Mouse (Mus musculus) kidney, adult 8-10 months (tissue): ENCODE data around the gene Lrrc8a.

Source experiments
- DNase-seq, 2 experiments: peaks; one replicate each; pipeline ENCODE4 v3.0.0; 2022

Lrrc8a gene

DNA sequence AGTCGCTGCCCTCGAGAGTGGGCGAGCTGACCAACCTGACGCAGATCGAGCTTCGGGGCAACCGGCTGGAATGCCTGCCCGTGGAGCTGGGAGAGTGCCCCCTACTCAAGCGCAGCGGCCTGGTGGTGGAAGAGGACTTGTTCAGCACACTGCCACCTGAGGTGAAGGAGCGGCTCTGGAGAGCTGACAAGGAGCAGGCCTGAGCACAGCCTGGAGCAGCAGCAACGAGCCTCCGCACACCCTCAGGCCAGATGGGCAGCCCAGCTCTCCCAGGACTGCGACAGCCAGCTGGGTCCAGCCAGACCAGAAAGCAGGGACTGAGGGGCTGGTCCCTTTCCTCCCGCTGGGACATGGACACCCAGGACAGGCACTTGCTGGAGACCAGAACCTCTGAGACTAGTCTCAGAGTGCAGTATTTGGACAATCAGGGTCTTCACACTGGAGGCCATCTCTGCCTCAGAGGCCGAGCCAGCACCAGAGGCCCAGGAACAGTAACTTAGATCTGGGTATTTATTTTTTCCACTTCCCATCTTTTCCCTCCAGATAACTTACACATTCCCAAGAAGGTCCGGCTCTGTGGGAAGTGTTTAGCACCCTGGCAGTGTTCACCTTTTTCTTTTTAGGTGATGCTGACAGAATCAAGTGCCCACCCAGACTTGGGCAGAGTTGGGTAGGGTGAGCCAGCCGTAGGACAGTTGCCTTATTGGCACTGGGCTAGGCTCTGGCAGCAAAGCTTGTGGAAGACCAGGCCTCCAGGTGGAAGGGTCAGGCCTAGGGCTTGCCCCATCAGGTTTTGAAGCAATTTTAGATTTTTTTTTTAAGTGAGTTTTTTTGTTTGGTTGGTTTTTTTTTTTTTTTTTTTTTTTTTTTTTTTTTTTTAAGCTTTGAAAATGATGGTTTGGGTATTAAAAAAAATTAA is 24.7 kb downstream of the Lrrc8a start:
- no peak for DNase-seq

DNA sequence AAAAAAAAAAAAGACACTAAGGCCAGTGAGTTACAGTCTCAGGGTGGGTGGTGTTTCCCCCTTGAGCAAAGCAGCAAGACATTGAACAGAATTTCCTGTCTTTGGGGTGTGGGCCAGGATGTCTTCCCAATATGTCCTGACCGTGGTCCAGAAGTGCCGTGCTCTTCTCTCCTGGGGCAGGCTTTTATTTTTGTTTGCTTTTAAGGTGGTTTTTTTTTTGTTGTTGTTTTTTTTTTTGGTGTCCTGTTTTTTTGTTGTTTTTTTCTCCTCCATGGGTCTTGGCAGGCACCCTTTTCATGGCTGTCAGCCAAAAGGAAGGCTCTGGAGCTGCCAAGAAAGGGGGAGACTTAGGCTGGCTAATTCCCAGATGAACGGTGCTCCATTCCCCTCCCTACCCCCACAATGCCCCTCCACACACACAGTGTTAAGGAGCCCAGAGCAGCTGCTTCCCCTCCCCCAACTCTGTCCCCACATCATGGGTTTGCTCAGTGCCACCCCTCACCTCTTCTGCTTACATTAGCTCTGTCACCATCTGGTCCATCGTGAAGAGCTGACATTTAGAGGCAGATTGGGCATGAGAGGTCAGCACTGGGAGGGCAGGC is 25.4 kb downstream of the Lrrc8a start:
- DNase-seq = peak; percentile 78 to 83

DNA sequence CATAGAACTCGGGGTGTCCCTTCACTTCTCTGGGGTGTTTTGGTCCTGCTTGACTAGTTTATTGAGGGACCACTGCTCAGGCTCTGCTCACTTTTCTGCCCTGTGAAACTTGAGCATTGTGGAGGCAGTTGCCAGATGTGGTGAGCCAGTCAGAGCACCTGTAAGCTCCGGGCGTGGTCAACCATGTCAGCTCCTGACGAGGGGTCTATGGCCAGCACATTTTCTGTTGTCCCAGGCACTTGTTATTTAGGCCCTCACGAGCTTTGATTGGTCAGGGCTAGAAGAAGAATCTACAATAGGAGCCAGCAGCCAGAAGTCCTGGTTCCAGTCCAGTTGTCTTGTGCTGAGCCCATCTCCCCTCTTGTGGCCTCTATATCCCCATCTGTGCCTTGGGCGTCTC is 26.3 kb downstream of the Lrrc8a start:
- no peak for DNase-seq

DNA sequence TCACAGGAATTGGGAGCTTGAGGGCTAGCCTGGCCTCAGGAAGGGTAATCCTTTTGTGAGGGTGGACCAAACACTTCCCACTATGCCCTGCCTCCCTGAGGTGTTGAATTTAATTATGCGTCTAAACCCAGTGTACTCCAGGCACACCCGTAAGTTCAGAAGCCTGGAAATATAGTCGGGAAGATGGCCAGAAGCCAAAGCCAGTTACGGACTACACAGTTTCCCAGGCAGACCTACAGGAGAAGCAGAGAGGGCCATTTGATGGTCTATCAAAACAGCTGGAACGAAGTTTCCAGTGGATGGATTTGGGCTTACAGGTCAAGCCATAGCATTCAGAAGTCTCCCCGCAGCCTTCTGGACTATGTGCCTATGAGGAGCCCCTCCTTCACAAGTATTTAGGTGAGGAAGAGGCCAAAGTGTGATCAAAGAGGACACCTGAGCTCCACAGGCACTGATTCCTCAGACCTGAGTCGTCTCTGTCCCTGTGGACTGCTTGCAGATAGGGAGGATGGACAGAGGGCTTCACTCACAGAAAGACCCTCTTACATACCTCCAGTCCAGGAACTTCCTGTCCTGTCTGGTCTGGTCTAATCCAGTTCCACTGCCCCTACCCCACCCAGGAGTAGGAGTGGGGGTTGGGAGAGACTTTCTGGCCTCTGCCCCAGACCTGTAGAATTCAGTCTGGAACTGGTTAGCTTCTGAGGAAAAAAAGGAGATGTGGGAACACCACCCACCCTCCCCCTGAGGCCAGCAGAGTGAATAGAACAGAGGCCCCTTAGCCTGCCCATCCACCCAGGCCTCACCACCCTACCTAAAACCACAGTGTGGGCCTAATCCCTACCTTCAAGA is 27.4 kb downstream of the Lrrc8a start:
- peak in 1 of 2 experiments; percentile 52 for DNase-seq

DNA sequence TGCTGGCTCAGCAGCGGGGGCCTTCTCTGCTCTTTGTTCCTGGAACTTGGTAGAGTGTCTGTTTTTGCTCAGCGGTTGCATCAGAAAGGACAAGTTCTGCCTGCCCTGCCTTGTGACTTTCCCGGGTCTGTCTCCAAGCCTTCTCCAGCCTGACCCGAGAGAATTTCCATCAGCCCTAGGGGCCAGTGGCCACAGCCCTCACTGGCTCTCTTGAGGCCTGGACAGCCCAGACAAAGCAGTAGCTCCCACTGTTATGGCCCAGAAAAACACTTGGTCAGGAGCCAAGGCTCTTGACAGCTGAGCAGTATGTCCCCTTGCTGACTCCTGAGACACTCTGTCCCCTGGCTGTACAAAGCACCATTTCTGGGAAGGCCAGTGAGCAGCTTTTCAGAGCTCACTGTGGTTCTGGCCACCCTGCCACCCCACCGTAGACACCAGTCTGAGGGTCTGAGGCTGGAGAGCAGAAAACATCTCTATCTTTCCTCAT is 28.3 kb downstream of the Lrrc8a start, which contains the start of gene Phyhd1:
Gene Phyhd1, plus strand, starts transcription at position 437 of the 487 bp plus-strand sequence.
- peak; percentile 81 to 87 for DNase-seq

DNA sequence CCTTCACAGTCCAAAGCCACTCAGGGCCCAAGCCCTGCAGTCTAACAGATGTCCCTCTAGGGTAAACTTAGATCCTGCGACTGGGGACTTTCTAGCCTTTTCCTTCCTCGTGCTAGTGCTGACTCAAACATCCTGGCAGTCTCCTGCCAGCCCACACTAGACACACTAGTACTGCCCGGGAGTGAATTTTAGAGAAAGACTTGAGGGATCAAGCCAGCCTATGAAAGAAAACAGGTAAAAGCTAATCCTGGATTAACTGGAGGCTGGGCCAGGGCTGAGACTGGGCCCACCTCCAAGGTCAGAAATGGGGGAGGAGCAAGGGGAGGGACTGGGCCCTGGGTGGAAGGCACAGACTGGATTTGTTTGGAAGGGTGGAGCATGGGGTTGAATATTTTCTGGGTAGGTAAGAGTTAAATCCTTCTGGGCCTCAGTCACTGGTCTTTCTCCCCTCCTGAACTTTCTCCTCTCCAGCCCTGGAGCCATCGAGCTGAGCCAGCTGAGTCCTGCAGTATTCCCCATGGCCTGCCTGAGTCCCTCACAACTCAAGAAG is 29.0 kb downstream of the Lrrc8a start:
- peak; percentile 92 to 95 for DNase-seq

DNA sequence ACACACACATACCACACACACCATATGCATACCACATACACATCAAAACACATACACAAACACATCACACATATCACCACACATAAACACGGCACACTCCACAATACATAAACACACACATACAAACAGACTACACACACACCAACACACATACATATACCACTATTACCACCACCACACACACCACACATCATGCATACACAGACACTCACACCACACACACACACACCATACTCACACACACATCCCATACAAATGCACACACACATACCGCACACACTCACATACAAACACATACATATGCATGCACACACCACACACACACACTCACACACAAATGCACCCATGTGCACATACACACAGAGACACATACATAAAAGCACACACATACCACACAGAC is 30.0 kb downstream of the Lrrc8a start:
- DNase-seq = no peak

DNA sequence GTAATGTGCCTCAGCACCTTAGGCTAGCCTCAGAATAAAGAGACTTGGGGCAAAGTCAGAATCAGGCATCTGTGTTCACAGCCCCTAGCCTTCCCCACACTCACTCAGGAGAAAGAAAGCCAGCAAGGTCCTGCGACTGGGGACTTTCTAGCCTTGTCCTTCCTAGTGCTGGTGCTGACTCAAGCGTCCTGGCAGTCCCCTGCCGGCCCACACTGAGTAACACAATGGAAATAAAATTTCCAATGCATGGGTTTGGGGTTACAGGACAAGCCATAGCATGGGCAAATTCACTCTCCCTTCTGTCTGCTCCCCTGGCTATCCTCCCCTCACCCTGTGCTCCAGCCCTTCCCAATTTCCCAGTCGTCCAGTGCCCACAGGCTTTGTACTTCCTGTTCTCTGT is 30.9 kb downstream of the Lrrc8a start:
- no peak for DNase-seq

DNA sequence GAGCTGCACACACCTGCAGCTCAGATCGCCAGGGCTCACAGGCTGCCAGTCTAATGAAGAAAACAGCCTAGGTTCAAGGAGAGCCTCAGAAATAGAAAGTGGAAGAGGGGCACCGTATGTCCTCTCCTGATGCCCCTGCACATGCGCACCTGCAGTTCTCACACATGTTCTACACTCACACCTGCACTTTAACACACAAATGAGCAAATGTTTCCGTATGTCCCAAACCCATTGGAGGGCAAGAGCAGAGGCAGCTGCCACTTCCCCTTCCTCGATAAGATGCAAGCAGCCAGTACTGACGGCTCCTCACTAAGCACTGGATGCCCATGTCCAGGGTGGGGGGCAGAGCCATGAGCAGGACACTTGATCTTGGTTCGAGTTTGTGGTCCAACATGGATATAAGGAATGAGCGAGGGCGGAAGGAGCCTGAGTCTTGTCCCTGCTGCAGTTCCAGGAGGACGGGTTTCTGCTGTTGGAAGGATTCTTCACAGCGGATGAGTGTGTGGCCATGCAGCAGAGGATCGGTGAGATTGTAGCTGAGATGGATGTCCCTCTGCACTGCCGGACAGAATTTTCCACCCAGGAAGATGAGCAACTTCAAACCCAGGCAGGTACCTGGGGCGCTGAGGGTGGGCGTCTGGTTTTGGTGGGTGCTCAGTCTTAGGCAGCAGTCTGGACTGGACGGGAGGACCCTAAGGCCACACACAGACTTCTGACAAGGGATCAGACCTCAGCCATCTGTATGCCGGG is 31.9 kb downstream of the Lrrc8a start:
- no peak for DNase-seq

DNA sequence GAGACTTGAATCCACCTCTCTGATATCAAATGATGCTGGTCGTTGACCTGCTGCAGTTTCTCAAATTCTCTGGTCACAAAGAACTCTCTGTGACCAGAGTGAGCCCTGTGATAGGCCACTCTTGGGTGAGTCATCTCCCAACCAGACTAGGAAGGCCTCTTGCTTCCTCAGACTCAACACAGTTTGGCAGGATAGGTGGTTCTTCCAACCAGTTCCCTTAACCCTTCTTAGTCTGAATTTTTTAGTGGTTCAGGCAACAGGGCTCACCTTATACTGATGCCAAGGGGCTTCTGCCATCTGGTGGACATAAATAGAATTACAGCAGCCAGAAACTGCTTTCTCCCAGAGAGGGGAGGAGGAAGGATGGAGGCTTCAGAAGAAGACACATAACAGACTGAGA is 32.6 kb downstream of the Lrrc8a start:
- DNase-seq = peak; percentile 68 to 83

DNA sequence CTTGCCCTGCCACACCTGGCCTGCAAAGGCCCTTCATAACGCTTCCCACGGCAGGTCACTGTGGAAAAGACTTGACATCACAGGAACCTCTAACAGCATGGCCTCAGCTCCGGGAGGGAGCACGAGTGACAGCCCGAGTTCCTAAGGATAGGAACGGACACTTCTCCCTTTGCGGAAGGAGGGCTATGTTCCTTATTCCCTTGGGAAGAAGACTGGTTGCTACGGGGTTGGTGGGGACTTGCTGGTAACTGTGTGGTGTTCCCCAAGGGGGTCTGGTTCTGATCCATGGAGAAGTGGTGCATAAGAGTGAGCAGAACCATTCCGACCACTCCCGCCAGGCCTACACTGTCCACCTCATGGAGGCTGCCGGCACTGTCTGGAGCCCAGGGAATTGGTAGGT is 43.2 kb downstream of the Lrrc8a start, which contains the start of gene Gm28038:
Gene Gm28038, plus strand, starts transcription at position 301 of the 400 bp plus-strand sequence.
- DNase-seq = no peak

DNA sequence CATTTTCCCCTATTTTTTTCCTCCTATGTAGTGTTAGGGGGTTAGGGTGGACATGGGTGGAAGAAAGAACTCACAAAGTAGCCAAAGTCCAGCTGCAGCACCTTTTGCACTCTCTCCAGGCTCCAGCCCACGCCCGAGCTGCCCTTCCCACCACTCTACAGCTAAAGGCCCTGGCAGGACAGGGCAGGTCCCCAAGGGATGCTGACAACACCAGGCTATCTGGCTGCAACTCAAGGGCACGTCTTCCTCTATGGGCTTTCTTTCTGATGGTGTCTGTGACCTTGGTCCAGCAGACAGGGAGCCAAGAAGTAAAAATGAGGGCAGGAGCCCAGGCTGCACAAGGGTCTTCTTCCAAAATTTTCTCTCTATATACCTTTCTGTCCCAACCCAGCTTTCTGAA is 44.1 kb downstream of the Lrrc8a start:
- no peak for DNase-seq

DNA sequence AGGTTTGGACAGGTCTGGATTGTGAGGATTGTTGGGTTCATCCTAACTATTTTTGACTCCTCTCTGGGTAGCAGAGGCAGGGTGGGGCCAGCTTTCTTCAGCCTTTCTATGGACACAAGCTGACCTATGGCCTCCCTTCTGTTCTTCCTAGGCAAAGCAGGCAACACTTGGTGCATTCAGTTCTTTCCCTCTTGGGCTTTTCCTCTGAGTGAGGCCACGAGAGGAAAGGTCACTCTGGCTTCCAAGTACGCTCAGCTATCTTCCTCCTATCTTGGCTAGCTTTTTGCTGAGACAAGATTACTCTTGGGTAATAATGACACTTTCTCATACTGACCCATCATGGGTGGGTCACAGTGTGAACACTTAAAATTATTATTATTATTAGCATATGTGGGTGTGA is 45.7 kb downstream of the Lrrc8a start:
- DNase-seq = peak in 1 of 2 experiments; percentile 13

DNA sequence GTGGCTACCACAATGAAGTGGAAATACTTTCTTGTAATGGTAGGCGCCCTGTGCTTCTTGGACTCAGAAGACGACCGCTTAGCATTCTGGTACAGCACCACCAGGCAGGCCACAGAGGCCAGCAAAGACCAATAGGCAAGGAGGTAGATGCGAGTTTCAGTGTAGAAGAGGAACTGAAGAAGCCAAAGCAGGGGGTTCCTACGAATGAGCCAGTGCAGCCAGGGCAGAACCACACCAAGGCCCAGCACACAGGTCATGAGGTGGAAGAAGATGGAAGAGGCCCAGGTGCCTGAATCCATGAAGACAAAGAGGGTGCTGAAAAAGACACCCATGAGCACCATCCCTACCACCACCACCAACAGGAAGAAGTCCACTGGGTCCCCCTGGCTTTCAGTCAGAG is 47.5 kb downstream of the Lrrc8a start:
- no peak for DNase-seq

DNA sequence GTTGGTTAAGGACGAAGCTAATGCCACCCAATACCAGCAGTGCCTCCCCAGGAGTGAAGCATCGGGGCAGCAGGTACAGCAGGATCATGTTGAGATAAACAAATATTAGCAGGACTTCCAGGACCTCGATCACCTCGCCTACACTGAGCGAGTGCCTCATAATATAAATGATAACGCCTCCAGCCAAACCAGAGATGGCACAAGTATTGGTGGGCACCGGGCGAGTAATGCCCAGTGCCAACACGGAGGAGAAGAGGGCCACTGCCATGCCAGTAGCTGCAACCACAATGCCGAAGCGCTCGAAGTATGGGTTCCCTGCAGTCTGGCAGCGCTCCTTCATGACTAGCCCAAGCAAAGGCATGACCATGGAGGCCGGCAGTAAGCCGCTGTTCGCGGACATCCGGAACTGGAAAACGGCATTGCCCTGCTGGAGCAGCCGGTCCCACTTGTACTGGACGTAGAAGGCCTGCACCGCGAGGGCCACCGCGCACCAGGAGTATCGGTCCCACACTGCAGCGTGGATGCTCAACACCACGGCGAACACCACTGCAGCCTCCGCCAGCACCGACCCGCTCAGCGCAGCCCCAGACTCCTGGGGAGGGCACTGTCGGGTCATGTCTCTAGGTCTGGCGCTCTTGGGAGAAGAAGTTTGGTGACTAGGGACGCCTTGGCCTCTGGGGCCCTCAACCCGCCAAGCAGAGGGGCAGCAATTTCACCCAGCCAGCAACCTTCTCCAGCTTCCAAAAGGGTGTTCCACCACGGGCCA is 48.1 kb downstream of the Lrrc8a start:
- DNase-seq = peak in 1 of 2 experiments; percentile 14

DNA sequence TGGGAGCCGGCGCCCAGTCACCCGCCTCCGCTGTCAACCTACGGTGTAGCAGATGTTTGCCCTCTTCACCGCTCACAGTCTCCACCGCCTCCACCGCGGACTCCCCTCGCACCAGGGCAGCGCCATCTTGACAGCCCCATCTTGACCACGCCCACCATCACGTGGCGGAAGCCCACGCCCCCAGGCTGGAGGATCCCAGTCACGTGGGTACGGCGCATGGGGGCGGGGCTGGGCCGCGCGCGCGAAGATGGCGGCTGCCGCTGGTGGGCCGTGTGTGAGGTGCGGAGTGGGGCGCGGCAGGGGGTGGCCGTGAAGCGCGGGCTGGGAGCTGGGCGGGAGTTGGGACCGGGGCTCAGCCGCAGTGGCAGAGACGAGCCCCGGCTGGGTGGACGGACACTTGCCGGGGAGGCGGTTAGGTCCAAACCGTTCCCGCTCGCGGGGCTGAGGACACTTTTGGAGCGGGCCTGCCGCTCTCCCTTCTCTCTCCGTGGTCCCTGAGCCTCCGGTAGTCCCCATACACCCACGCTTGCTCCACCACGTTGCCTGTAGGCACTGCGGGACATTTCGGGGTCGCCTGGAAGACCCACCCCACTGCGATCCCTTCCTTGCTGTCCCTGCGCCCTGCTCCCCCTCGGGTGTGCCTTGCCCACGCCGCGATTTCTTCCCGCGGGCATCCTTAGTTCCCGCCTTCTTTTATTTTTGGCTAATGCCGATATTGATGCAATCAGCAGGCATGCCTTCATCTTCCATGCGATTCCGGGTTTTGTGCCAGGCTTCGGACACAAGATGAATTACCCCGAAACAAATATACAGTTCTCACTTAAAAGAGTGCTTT is 48.9 kb downstream of the Lrrc8a start, which contains the start of the genes Dolk and Nup188:
Gene Dolk, minus strand, starts transcription at position 143 of the 835 bp plus-strand sequence.
Gene Nup188, plus strand, starts transcription at position 206 of the 835 bp plus-strand sequence.
- DNase-seq = peak; percentile 93 to 96

DNA sequence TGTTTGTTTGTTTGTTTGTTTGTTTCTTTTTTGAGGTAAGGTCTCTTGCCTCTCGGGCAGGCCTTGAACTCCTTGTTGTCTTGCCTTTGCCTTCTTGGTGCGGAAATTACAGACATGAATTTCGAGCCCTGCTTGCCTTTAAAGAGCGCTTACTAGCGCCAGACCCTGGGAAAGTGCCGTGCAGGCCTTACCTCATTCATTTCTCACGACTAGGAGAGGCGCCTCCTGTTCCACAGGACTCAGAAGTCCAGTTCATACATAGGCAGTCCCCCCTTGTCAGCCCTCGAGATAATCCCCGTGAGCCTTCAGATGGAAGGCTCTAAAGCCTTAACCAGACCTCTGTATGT is 49.5 kb downstream of the Lrrc8a start:
- DNase-seq = peak in 1 of 2 experiments; percentile 20

DNA sequence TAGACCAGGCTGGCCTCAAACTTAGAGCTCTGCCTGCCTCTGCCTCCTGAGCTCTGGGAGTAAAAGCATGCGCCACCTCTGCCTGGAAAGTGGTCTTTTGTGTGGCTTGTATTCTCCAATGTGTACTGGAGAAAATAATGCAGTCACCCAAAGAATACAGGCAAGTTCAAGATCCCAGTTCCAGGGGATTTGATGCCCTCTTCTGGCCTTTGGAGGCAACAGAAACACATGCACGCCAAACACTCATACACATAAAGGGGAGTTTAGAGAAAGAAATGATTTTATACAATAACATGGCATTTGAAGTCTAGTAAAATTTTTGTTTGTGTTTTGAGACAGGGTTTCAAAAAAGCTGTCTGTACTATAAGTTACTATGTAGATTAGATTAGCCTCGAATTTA is 62.0 kb downstream of the Lrrc8a start:
- DNase-seq = no peak

DNA sequence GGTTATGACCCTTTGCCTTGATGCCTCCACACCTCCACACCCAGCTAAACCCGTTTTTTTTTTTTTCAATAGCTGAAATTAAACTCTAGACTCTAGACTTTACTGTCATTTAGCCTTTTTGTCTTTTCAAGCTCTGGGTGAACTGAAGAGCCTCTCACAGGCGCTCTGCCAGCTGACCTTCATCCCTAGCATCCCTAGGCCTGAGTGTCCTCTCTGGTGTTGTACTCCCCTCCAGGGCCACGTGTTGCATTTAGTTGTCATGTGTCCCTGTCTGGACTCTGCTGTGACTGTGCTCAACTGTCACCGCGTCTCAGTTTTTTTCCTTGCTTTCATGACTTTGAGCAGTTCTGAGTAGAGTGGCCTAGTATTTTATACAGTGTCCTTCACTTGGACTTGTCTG is 62.5 kb downstream of the Lrrc8a start:
- no peak for DNase-seq

DNA sequence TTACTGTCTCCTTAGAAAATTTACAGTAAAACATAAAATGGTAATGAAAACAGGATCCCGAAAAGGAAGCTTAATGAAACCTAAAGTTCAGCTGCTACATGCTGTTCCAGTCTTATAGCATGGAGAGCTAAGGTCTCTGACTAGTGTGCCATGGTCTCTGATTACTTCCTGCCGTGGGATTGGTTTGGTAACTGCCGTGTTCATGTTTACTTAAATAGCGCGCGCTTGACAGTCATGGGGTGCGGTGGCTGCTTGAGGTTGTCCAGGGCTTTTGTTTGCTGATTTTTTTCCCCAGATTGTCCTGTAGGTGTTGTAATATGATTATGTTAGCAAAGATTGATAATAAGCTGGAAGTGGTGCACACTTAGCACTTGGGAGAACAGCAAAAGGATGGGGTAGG is 68.6 kb downstream of the Lrrc8a start:
- DNase-seq = no peak
